Mouse (Mus musculus) liver, embryonic 14.5 days (tissue): ENCODE results near the gene Gpalpp1. TPM values are rescaled to one million over a fixed set of nuclear protein-coding genes. Genes with fewer than 3 reads are reported as not detected.
A peak's percentile ranks its signal among the peaks of the same experiment; 100 is the strongest.

Experiments used
- ATAC-seq: fragments of 200-750 bp; cut with Nextera tagmentation; 2 replicates; pipeline ENCODE4 v1.8.0; 2017; ENCODE audit warnings: moderate number of reproducible peaks, mild to moderate bottlenecking, moderate library complexity; ENCODE audit not compliant: insufficient read depth
- DNase-seq, 3 experiments: peaks; one replicate each; pipeline ENCODE4 v3.0.0-alpha.2; 2012 to 2013; ENCODE audit warnings: low read depth in 3 of 3, low spot score in 3 of 3
- H3K27ac ChIP-seq: fragments of 300-500 bp; sonication (generic); 2 replicates; pipeline ENCODE4 v1.5.1; 2014; ENCODE audit warnings: moderate library complexity, mild to moderate bottlenecking, control low read depth, inconsistent platforms
- H3K27me3 ChIP-seq: fragments of 300-500 bp; sonication (generic); 2 replicates; pipeline ENCODE4 v1.6.1; 2014; ENCODE audit warnings: mild to moderate bottlenecking, low read length, moderate library complexity; ENCODE audit not compliant: control insufficient read depth, insufficient read depth
- H3K36me3 ChIP-seq: fragments of 300-500 bp; sonication (generic); replicated peaks from 2 replicates; pipeline ENCODE4 v1.6.1; 2014; ENCODE audit warnings: low read depth; ENCODE audit not compliant: control insufficient read depth, insufficient read depth
- H3K4me1 ChIP-seq, 2 experiments: fragments of 200-500 bp in 1 of 2; fragments of 300-500 bp in 1 of 2; sonication (generic) in 1 of 2; replicated peaks; 2 replicates each; pipeline ENCODE4 v1.6.1; 2012 to 2014; ENCODE audit warnings: antibody characterized with exemption in 1 of 2, inconsistent platforms in 1 of 2, low read length in 1 of 2; ENCODE audit not compliant: control insufficient read depth in 2 of 2, insufficient read depth in 2 of 2
- H3K4me2 ChIP-seq: fragments of 300-500 bp; sonication (generic); 2 replicates; pipeline ENCODE4 v1.6.1; 2014; ENCODE audit warnings: low read depth, mild to moderate bottlenecking, control low read depth, moderate library complexity
- H3K4me3 ChIP-seq, 2 experiments: fragments of 200-500 bp in 1 of 2; fragments of 300-500 bp in 1 of 2; sonication (generic) in 1 of 2; 2 replicates each; pipeline ENCODE4 v1.5.1; 2012 to 2014; ENCODE audit warnings: low read depth in 2 of 2, low read length in 2 of 2, mild to moderate bottlenecking in 2 of 2, control low read depth in 1 of 2, inconsistent platforms in 1 of 2, moderate library complexity in 1 of 2; ENCODE audit not compliant: insufficient read depth in 1 of 2
- H3K9ac ChIP-seq: fragments of 300-500 bp; sonication (generic); replicated peaks from 2 replicates; pipeline ENCODE4 v1.6.1; 2014; ENCODE audit warnings: mild to moderate bottlenecking, control low read depth, moderate library complexity
- H3K9me3 ChIP-seq: fragments of 300-500 bp; sonication (generic); 2 replicates; pipeline ENCODE4 v1.6.1; 2016; ENCODE audit warnings: low read length, mixed read lengths; ENCODE audit not compliant: control insufficient read depth
- CTCF ChIP-seq: IDR thresholded peaks from 2 replicates; pipeline ENCODE4 v1.5.1; 2016; ENCODE audit warnings: antibody characterized with exemption, low read depth, control low read depth
- EP300 ChIP-seq: IDR thresholded peaks from 2 replicates; pipeline ENCODE4 v1.6.1; 2016; ENCODE audit warnings: antibody characterized with exemption, low read depth
- WGBS: fragments of 180-500 bp; shearing (Covaris S2); extraction: QIAGEN DNeasy Blood & Tissue Kit; methylation state at CpG from one replicate; pipeline ENCODE4 v1.1.7; 2014; ENCODE audit not compliant: insufficient replicate concordance; 5-methylcytosine and 5-hydroxymethylcytosine counted together
- polyA plus RNA-seq, 2 experiments: library from polyadenylated mRNA; depleted of rRNA in 1 of 2; stranded (reverse) in 1 of 2; unstranded in 1 of 2; fragments of >200 nt; fragmentation: Nextera tagmentation in 1 of 2; extraction: Ambion mirVana in 1 of 2; gene quantifications; 2 replicates each; pipeline versions ENCODE4 v1.2.1 to v1.2.3; 2012 to 2014

Gene Gpalpp1
- polyA plus RNA-seq, 2 experiments = 3.9 to 5.2 TPM

DNA sequence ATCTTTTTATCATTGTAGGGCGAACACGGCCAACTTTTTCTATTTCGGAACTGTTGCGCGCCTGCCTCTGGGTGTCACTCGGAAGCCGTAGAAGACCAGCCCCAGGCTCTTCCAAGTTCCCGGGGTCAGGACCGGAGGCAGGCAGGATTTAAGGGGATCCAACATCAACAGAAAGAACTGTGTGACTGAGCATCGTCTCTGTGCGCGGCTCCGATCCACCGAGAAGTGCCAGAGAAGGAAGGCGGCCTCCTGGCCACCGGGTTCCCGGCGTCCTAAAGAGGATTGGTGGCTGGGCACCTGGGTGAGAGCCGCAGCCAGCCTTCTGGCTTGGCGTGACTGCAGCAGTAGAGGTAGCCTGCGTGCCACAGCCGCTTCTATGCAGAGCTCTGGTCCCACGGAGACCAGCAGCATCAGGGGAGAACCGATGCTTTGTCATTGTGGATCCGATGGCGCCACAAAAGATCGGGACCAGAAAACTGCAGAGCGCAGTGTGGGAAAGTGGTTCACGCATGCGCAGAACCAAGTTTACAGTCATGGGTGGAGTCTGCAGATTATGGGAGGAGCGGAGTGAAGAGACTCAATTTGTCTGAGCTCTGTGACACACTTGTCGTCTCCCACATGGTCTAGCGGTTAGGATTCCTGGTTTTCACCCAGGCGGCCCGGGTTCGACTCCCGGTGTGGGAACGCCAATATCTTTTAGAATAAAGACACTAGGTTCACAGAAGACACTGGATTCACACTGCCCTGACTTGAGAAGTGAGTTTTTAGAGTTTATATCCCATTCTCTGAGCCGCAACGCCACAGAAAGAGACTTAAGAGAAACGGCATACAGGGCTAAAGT lies 41.8 kb upstream of the Gpalpp1 start:
- ATAC-seq = peak; percentile 87
- Histone ChIP-seq H3K4me1 (peaks cover 2 to 15% of the 10 kb centered on the region in 2 experiments; a peak in 3 of 4 replicates), H3K36me3 (no peaks in the 10 kb centered on the region)

DNA sequence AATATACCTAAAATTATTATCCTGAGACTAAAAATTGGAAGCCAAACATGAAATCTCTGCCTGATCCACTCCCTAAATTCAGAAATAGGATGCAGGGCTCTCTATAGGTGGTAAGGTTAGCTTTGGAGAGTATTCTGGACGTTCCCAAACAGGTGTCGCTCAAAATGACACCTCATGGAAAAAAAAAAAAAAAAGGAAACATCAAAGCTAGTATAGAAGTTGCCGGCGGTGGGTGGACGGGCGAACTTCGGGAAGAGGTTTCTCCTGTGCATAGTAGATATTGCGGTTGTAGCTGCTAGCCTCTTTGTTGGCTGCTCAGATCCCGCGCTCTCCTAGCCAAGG lies 41.2 kb upstream of the Gpalpp1 start:
- ATAC-seq (no peak), DNase-seq (no peak)
- H3K4me1 ChIP-seq = peaks cover 2 to 14% of the 10 kb centered on the region in 2 experiments; a peak in 3 of 4 replicates
- H3K4me2 ChIP-seq = peak overlapping the region; percentile 70
- TF ChIP-seq CTCF (no peak), EP300 (no peak)
- no peaks in the 10 kb centered on the region for H3K27me3 ChIP-seq
- peak overlapping the region; percentile 75 to 79 for H3K4me3 ChIP-seq
- H3K9ac ChIP-seq = peak overlapping the region; percentile 89
- WGBS = under 1% methylated on average over 10 of the region's 10 CpGs
- H3K27ac ChIP-seq = peak overlapping the region; percentile 92
- H3K9me3 ChIP-seq = no peaks in the 10 kb centered on the region
- no peaks in the 10 kb centered on the region for H3K36me3 ChIP-seq

More for the DNA sequence above, 41.8 kb upstream of the Gpalpp1 start:
- Histone ChIP-seq H3K9ac (peak overlapping the region; percentile 89), H3K27ac (peak overlapping the region; percentile 92), H3K4me3 (peak overlapping the region; percentile 75 to 79), H3K27me3 (no peaks in the 10 kb centered on the region), H3K4me2 (peak overlapping the region; percentile 70), H3K9me3 (no peaks in the 10 kb centered on the region)
- under 1% methylated on average over 41 of the region's 41 CpGs for WGBS
- DNase-seq = peak; percentile 91 to 94 (median 92)
- peak; percentile 46; the same call in 1 of the 2 replicates for TF ChIP-seq CTCF
- 0 out of 2 replicates have a peak, but pooled peaks have one; percentile 22 for TF ChIP-seq EP300

DNA sequence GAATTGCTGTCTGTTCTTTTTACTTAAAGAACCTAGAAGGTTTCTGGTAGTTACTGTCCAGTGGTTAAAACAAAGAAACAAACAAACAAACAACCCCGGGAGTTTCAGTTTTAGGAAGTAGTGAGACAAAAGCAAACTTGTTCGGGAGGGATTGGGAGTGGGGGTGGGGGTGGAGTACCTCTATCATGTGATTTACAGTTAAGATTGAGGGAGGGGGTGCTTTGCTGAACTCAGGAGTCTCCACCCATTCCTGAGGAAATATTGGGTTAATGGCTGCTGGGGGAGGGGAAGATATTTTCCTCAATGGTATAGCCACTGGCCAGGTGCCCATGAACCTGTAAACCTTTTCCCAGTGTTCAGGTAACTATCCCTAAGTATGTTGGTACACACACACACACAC lies 40.5 kb upstream of the Gpalpp1 start:
- Histone ChIP-seq H3K9ac (no peak overlapping the region), H3K27me3 (no peaks in the 10 kb centered on the region), H3K4me3 (no peak overlapping the region), H3K4me1 (peaks cover 6 to 19% of the 10 kb centered on the region in 2 experiments), H3K27ac (no peak overlapping the region), H3K4me2 (peak overlapping the region; percentile 70), H3K9me3 (no peaks in the 10 kb centered on the region), H3K36me3 (no peaks in the 10 kb centered on the region)
- 28% methylated on average over 2 of the region's 2 CpGs for WGBS
- TF ChIP-seq CTCF = no peak
- no peak for TF ChIP-seq EP300
- ATAC-seq (no peak), DNase-seq (no peak)

DNA sequence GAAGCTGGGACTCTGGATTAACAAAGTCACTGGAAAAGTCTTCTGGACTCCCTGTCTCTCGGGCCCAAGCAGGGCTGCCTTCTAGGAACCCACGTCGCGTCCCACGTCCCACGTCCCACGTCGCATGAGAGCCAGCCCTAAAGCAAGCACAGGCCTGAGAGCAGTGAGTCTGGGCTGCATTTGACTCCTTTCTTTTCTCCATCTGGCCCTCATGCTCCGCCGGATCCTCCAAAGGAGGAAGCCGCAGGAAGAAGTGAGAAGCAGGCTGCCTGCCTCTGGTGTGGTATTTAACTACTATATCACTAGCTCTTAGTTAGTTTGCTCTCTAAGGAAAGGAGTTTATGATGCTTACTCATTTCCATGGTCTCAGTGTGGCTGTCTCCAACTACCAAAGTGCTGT lies 39.9 kb upstream of the Gpalpp1 start:
- no peak overlapping the region for H3K4me3 ChIP-seq
- no peak overlapping the region for H3K9ac ChIP-seq
- no peak overlapping the region for H3K27ac ChIP-seq
- 86% methylated on average over 11 of the region's 11 CpGs for WGBS
- TF ChIP-seq CTCF (no peak), EP300 (no peak)
- no peaks in the 10 kb centered on the region for H3K9me3 ChIP-seq
- H3K27me3 ChIP-seq = no peaks in the 10 kb centered on the region
- no peak for ATAC-seq
- DNase-seq = no peak
- H3K4me2 ChIP-seq = no peak overlapping the region
- peaks cover 11 to 24% of the 10 kb centered on the region in 2 experiments for H3K4me1 ChIP-seq
- H3K36me3 ChIP-seq = no peaks in the 10 kb centered on the region

DNA sequence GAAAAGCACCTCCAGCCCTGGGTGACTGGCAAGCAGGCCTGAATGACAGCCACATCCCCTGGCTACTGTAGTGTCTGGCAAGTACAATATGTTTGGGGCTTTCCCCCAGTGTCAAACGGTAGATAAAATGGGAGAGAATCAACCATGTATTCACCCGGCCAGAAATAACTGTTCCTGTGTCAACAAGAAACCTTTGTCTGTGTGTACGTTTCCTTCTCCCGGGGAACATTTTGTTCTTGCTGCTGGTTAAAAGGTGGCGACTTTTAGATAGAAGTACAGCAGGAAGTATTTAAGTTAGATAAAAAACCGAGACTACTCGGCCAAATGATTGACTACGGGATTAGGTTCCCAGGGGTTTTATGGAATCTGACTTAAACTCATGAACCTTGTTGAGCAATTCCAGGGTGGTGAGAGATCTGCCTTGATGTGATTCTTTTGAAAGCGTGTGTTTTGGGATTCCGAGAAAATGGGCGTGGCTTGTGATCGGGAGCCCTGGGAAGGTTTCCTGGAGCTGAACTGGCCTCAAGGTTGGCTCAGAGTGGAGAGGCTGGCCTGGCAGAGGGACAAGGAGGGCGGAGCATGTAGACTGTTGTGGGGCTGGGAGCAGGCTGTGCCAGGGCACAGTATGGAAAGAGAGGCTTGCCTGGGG lies 39.1 kb upstream of the Gpalpp1 start:
- no peaks in the 10 kb centered on the region for H3K27me3 ChIP-seq
- WGBS = 13% methylated on average over 13 of the region's 13 CpGs
- peak overlapping the region; percentile 51 for H3K4me2 ChIP-seq
- H3K4me1 ChIP-seq = peaks cover 17 to 32% of the 10 kb centered on the region in 2 experiments
- H3K27ac ChIP-seq = no peak overlapping the region
- no peaks in the 10 kb centered on the region for H3K36me3 ChIP-seq
- H3K9me3 ChIP-seq = no peaks in the 10 kb centered on the region
- no peak for ATAC-seq
- no peak overlapping the region for H3K9ac ChIP-seq
- no peak for TF ChIP-seq EP300
- TF ChIP-seq CTCF = no peak
- peak in 2 of 3 experiments; percentile 4 to 73 for DNase-seq
- no peak overlapping the region for H3K4me3 ChIP-seq
